Mouse (Mus musculus): ENCODE measurements at regions not wholly inside any gene's neighbourhood (a gene's known extent, or its start where the extent isn't known, plus 50 kb on each side); places are given as distances from the start of the nearest gene placed in this dataset.

DNA sequence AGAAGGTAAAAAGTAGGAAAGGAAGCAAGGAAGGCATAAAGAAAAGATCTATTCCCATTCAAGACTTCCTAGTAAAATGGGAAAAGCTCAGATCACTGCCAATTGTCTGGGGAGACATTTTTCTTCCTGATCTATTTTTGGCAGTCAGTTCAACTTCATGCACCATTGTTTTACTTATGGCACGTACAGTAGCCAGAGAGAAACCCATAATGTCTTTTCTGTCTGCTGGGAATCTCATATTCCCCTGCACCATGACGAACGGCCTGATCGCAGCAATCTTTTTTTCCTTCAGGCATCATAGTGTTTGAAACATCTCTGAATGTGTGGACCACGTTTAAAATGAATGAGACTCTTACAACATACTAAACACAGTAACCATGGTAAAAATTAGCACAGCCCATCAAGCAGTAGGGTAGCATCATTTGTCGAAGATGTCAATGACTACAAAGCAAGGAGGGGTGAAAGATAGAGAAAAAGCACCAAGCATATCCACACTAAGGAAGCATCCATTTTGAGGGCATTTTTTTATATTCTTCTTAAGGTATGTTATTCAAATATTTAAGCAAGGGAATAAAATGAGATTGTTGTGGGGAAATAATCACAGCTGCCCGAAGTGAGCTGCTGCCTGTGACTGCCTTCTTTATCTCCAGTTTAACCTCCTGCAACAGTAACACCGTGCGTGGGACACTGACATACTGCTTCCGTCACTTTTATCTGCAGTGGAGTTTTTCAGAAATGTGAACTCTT lies 233.7 kb upstream of the Tbl1xr1 start:
- Histone ChIP-seq H3K4me2 (replicated peaks) (no peak overlapping the region), H3K4me3 (no peak overlapping the region), H3K27ac (no peak overlapping the region), H3K36me3 (no peaks in the 10 kb centered on the region), H3K4me1 (peaks cover 20% of the 10 kb centered on the region), H3K9ac (no peak overlapping the region), H3K9me3 (replicated peaks) (no peaks in the 10 kb centered on the region), H3K27me3 (no peaks in the 10 kb centered on the region)
- peak; percentile 53 for ATAC-seq (ENCODE audit: low FRiP score)
- 44% methylated on average over 10 of the region's 10 CpGs for WGBS

DNA sequence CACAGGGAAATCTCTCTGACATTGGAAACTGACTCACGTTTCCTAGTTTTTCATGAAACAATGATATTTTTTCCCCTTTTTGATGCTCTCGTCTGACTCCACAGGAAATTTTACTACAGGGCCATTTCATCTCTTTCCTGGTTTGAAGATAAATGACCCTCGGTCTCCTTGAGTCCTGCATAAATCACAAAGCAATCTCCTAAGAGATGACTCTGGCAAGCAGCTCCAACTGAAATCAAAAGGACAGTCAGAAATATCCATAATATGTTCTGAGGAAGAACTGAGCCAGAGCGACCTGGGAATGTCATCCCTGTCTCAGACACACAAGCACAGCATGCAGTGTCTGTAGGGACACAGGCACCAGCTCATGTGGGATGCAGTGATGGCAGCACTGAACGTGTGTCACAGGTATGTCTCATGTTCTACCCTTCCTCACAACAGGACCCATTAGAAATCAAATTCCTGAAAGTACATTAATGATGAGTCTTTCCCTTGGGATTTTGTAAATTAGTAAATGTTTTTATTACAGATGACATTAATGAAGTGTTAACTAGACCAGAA lies 233.1 kb upstream of the Tbl1xr1 start:
- no peaks in the 10 kb centered on the region for H3K36me3 ChIP-seq
- no peak for ATAC-seq (ENCODE audit: low FRiP score)
- H3K27ac ChIP-seq = no peak overlapping the region
- no peak overlapping the region for H3K4me3 ChIP-seq
- 52% methylated on average over 5 of the region's 5 CpGs for WGBS
- no peaks in the 10 kb centered on the region for H3K9me3 ChIP-seq (replicated peaks)
- H3K4me1 ChIP-seq = peaks cover 20% of the 10 kb centered on the region
- H3K4me2 ChIP-seq (replicated peaks) = no peak overlapping the region
- H3K9ac ChIP-seq = no peak overlapping the region
- H3K27me3 ChIP-seq = no peaks in the 10 kb centered on the region

DNA sequence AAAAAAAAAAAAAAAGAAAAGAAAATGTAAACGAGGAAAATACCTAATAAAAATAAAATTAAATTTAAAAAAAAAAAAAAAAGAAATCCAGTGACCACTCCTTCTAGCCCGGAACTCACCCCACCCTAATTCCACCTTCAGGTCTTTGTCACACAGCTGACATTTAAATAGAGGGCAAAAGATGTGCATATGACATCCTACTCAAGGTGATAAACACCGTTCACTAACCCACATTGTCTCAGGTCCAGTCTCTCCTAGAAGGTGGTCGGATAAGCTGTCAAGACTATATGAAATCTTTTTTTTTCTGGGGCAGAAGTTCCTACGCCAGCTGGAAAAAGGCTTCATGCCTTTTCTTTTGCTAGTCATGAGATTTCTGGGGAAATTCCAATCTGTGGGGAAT lies 226.6 kb upstream of the Tbl1xr1 start:
- H3K36me3 ChIP-seq = no peaks in the 10 kb centered on the region
- H3K27ac ChIP-seq = no peak overlapping the region
- no peak overlapping the region for H3K9ac ChIP-seq
- ATAC-seq (ENCODE audit: low FRiP score) = no peak
- no peaks in the 10 kb centered on the region for H3K9me3 ChIP-seq (replicated peaks)
- H3K27me3 ChIP-seq = no peaks in the 10 kb centered on the region
- H3K4me2 ChIP-seq (replicated peaks) = no peak overlapping the region
- H3K4me1 ChIP-seq = no peaks in the 10 kb centered on the region; the same call in 1 of the 2 replicates
- H3K4me3 ChIP-seq = no peak overlapping the region
- WGBS = 90% methylated on average over 5 of the region's 5 CpGs

- Histone ChIP-seq H3K36me3 (no peaks in the 10 kb centered on the region), H3K27ac (no peak overlapping the region), H3K4me1 (no peaks in the 10 kb centered on the region; the same call in 1 of the 2 replicates), H3K4me2 (replicated peaks) (no peak overlapping the region), H3K9ac (no peak overlapping the region), H3K27me3 (no peaks in the 10 kb centered on the region), H3K9me3 (replicated peaks) (no peaks in the 10 kb centered on the region), H3K4me3 (no peak overlapping the region)
- ATAC-seq (ENCODE audit: low FRiP score) = no peak
- WGBS = 98% methylated on average over 2 of the region's 2 CpGs
These were observed 225.5 kb upstream of the Tbl1xr1 start for GRCm38 (mm10) chr3:21850977-21851376.

DNA sequence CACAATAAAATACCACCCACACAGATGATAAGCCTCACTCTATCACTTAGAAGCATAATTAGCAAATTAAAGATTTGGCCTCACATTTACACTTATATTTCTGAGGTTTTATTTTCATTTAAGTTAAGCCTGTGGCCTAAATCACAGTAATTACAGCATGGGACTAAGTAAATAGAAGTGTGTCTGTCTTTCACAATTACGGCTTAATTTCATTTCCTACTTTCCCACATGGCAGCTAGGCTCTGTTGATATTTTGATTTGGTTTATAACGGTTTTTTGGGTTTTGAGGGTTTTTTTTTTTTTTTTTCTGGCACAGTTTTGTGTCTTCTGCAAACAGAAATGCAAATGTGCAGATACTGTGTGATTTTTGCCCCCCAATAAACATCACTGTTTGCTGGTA lies 222.1 kb upstream of the Tbl1xr1 start:
- H3K9me3 ChIP-seq (replicated peaks) = no peaks in the 10 kb centered on the region
- WGBS = 91% methylated on average over 2 of the region's 2 CpGs
- H3K9ac ChIP-seq = no peak overlapping the region
- H3K4me3 ChIP-seq = no peak overlapping the region
- H3K36me3 ChIP-seq = no peaks in the 10 kb centered on the region
- H3K4me2 ChIP-seq (replicated peaks) = no peak overlapping the region
- ATAC-seq (ENCODE audit: low FRiP score) = no peak
- no peak overlapping the region for H3K27ac ChIP-seq
- no peaks in the 10 kb centered on the region; the same call in 1 of the 2 replicates for H3K4me1 ChIP-seq
- H3K27me3 ChIP-seq = no peaks in the 10 kb centered on the region

GRCm38 (mm10) chr3:21859436-21859835 lies 217.0 kb upstream of the Tbl1xr1 start:
- H3K27me3 ChIP-seq = no peaks in the 10 kb centered on the region
- H3K9me3 ChIP-seq (replicated peaks) = 0 out of 2 replicates have a peak, but pooled peaks cover 3% of the 10 kb centered on the region
- no peak overlapping the region for H3K4me3 ChIP-seq
- H3K4me1 ChIP-seq = no peaks in the 10 kb centered on the region
- ATAC-seq (ENCODE audit: low FRiP score) = no peak
- 87% methylated on average over 1 of the region's 1 CpGs for WGBS
- H3K36me3 ChIP-seq = no peaks in the 10 kb centered on the region
- H3K9ac ChIP-seq = no peak overlapping the region
- no peak overlapping the region for H3K4me2 ChIP-seq (replicated peaks)
- no peak overlapping the region for H3K27ac ChIP-seq

DNA sequence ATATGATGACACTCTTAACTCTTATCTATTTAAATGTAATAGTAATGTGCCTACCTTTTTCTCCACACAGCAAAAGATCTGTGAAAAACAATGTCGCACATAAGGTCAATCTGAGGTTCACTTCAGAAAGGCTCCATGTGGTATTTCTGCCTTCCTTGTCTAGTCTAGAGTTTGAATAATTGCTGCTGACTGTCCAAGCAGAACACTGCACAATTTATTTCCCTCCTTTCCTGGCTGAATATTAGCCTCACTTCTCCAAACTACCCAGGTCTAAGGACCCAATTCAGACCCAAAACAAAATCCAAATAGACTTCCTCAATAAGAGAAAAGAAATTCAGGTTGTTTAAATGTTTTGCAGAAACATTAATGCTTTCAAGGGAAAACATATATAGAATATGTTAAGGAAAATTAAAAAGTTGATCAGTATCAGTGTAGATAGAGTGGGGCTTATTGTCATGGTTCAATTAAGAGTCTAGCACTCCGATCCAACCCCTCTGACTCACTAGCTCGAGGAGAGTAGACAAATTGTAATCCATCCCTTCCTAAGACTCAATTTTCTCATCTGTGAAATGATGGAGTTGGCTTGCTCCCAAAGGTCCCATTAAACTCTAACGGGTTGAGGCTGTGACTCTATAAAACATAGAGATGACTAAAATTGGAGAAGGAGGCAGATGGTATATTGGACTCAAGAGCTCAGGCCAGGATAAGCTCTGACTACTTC lies 215.4 kb upstream of the Tbl1xr1 start:
- Histone ChIP-seq H3K4me1 (no peaks in the 10 kb centered on the region), H3K27me3 (no peaks in the 10 kb centered on the region), H3K4me2 (replicated peaks) (no peak overlapping the region), H3K36me3 (no peaks in the 10 kb centered on the region), H3K9ac (no peak overlapping the region), H3K9me3 (replicated peaks) (0 out of 2 replicates have a peak, but pooled peaks cover 4% of the 10 kb centered on the region), H3K27ac (no peak overlapping the region), H3K4me3 (no peak overlapping the region)
- 75% methylated on average over 4 of the region's 4 CpGs for WGBS
- ATAC-seq (ENCODE audit: low FRiP score) = no peak

DNA sequence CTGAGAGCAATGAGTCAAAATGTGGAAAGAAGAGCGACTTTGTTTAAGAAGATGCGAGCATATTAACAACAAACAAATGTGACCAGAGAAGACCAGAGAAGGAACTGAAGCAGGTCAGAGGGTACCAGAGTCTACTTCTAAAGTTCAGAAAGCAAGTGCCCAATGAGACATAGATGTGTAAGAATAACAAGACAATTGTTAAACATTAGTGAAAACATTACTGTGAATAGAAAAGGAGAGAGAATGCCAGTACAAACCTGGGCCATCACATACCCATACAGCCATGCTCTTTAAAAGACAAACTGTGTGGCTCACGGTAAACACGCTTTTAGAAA lies 214.8 kb upstream of the Tbl1xr1 start:
- WGBS = 90% methylated on average over 4 of the region's 4 CpGs
- H3K4me2 ChIP-seq (replicated peaks) = no peak overlapping the region
- H3K9me3 ChIP-seq (replicated peaks) = 0 out of 2 replicates have a peak, but pooled peaks cover 4% of the 10 kb centered on the region
- no peaks in the 10 kb centered on the region for H3K36me3 ChIP-seq
- no peak overlapping the region for H3K27ac ChIP-seq
- H3K27me3 ChIP-seq = no peaks in the 10 kb centered on the region
- no peak overlapping the region for H3K9ac ChIP-seq
- H3K4me1 ChIP-seq = no peaks in the 10 kb centered on the region
- H3K4me3 ChIP-seq = no peak overlapping the region
- no peak for ATAC-seq (ENCODE audit: low FRiP score)

GRCm38 (mm10) chr3:21864391-21864790 lies 212.1 kb upstream of the Tbl1xr1 start:
- no peak for ATAC-seq (ENCODE audit: low FRiP score)
- 49% methylated on average over 5 of the region's 5 CpGs for WGBS

GRCm38 (mm10) chr3:21865856-21866255 lies 210.6 kb upstream of the Tbl1xr1 start:
- Histone ChIP-seq H3K36me3 (no peaks in the 10 kb centered on the region), H3K9ac (no peak overlapping the region), H3K9me3 (replicated peaks) (0 out of 2 replicates have a peak, but pooled peaks cover 4% of the 10 kb centered on the region), H3K4me2 (replicated peaks) (no peak overlapping the region), H3K27ac (no peak overlapping the region), H3K4me1 (no peaks in the 10 kb centered on the region), H3K4me3 (no peak overlapping the region), H3K27me3 (no peaks in the 10 kb centered on the region)
- ATAC-seq (ENCODE audit: low FRiP score) = no peak
- 98% methylated on average over 1 of the region's 1 CpGs for WGBS

More at GRCm38 (mm10) chr3:21864391-21864790, 212.1 kb upstream of the Tbl1xr1 start:
- Histone ChIP-seq H3K27me3 (no peaks in the 10 kb centered on the region), H3K4me1 (no peaks in the 10 kb centered on the region), H3K9me3 (replicated peaks) (0 out of 2 replicates have a peak, but pooled peaks cover 4% of the 10 kb centered on the region), H3K27ac (no peak overlapping the region), H3K9ac (no peak overlapping the region), H3K4me2 (replicated peaks) (no peak overlapping the region), H3K4me3 (no peak overlapping the region), H3K36me3 (no peaks in the 10 kb centered on the region)

DNA sequence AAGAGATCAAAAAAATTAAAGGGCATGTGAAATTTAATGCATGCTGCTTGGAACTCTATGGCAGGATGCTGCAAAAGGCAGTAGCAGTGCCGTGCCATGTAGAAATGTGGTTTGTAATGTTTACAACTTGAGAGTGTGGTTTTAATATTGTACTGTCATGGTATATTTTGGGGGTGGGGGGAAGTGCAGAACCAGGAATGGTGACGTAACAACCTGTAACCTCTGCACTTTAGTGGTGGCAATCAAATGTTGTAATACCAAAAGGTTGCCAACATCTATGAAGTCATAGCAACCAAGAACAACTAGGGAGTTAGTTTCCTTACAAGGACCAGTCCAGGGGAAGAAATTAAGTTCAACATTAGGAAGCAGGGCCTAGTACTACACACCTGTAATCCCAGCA lies 198.1 kb upstream of the Tbl1xr1 start:
- no peaks in the 10 kb centered on the region for H3K27me3 ChIP-seq
- no peaks in the 10 kb centered on the region for H3K4me1 ChIP-seq
- no peak overlapping the region for H3K9ac ChIP-seq
- no peak for ATAC-seq (ENCODE audit: low FRiP score)
- H3K27ac ChIP-seq = no peak overlapping the region
- H3K4me3 ChIP-seq = no peak overlapping the region
- H3K9me3 ChIP-seq (replicated peaks) = no peaks in the 10 kb centered on the region
- 88% methylated on average over 2 of the region's 2 CpGs for WGBS
- H3K36me3 ChIP-seq = no peaks in the 10 kb centered on the region
- no peak overlapping the region for H3K4me2 ChIP-seq (replicated peaks)

- Histone ChIP-seq H3K36me3 (no peaks in the 10 kb centered on the region), H3K9me3 (replicated peaks) (no peaks in the 10 kb centered on the region), H3K9ac (no peak overlapping the region), H3K4me2 (replicated peaks) (no peak overlapping the region), H3K4me3 (no peak overlapping the region), H3K27ac (no peak overlapping the region), H3K27me3 (no peaks in the 10 kb centered on the region), H3K4me1 (no peaks in the 10 kb centered on the region)
- no peak for ATAC-seq (ENCODE audit: low FRiP score)
- WGBS = 84% methylated on average over 3 of the region's 3 CpGs
These were observed 192.2 kb upstream of the Tbl1xr1 start for GRCm38 (mm10) chr3:21884216-21884615.

Data from hindbrain, embryonic 12.5 days (tissue).